Mouse (Mus musculus): ENCODE measurements around the gene Ntrk3. TPM values are rescaled to one million over a fixed set of nuclear protein-coding genes. Genes with fewer than 3 reads are reported as not detected.
A peak's percentile ranks its signal among the peaks of the same experiment; 100 is the strongest.

Gene Ntrk3
- polyA plus RNA-seq, 1 experiment = 6.1 TPM

- Histone ChIP-seq H3K4me3 (replicated peaks; ENCODE audit: extremely low read depth, low read depth, low read length) (no peak overlapping the region), H3K4me1 (ENCODE audit: control insufficient read depth, insufficient read depth, low read length) (peaks cover 4% of the 10 kb centered on the region)
- no peak for TF ChIP-seq CTCF (IDR thresholded peaks at IDR 0.05; ENCODE audit: insufficient read depth, low read length)
- no peak for TF ChIP-seq POLR2A (IDR thresholded peaks at IDR 0.05; ENCODE audit: borderline replicate concordance, extremely low read depth, low read depth, low read length)
- no peak for DNase-seq
- 2% methylated on average over 61 of the region's 66 CpGs for WGBS
Observed at GRCm38 (mm10) chr7:78578461-78579359, 159.1 kb downstream of the Ntrk3 start.

GRCm38 (mm10) chr7:78578111-78578460 is 159.7 kb downstream of the Ntrk3 start:
- TF ChIP-seq POLR2A (IDR thresholded peaks at IDR 0.05; ENCODE audit: borderline replicate concordance, extremely low read depth, low read depth, low read length) (no peak), CTCF (IDR thresholded peaks at IDR 0.05; ENCODE audit: insufficient read depth, low read length) (no peak)
- 2% methylated on average over 17 of the region's 23 CpGs for WGBS

GRCm38 (mm10) chr7:78577462-78578110 is 160.2 kb downstream of the Ntrk3 start:
- Histone ChIP-seq H3K4me1 (ENCODE audit: control insufficient read depth, insufficient read depth, low read length) (peaks cover 4% of the 10 kb centered on the region), H3K4me3 (replicated peaks; ENCODE audit: extremely low read depth, low read depth, low read length) (no peak overlapping the region)
- TF ChIP-seq POLR2A (IDR thresholded peaks at IDR 0.05; ENCODE audit: borderline replicate concordance, extremely low read depth, low read depth, low read length) (no peak), CTCF (IDR thresholded peaks at IDR 0.05; ENCODE audit: insufficient read depth, low read length) (no peak)
- WGBS = under 1% methylated on average over 49 of the region's 49 CpGs
- no peak for DNase-seq

More at GRCm38 (mm10) chr7:78578111-78578460, 159.7 kb downstream of the Ntrk3 start:
- Histone ChIP-seq H3K4me3 (replicated peaks; ENCODE audit: extremely low read depth, low read depth, low read length) (peak overlapping the region; percentile 41), H3K4me1 (ENCODE audit: control insufficient read depth, insufficient read depth, low read length) (peaks cover 4% of the 10 kb centered on the region)
- DNase-seq = no peak

- TF ChIP-seq POLR2A (IDR thresholded peaks at IDR 0.05; ENCODE audit: borderline replicate concordance, extremely low read depth, low read depth, low read length) = no peak
- TF ChIP-seq CTCF (IDR thresholded peaks at IDR 0.05; ENCODE audit: insufficient read depth, low read length) = no peak
- Histone ChIP-seq H3K4me1 (ENCODE audit: control insufficient read depth, insufficient read depth, low read length) (peaks cover 4% of the 10 kb centered on the region), H3K4me3 (replicated peaks; ENCODE audit: extremely low read depth, low read depth, low read length) (no peak overlapping the region)
- 3% methylated on average over 35 of the region's 35 CpGs for WGBS
- DNase-seq = no peak
Observed at GRCm38 (mm10) chr7:78576706-78577461, 160.9 kb downstream of the Ntrk3 start.

- no peak for DNase-seq
- H3K4me1 ChIP-seq (ENCODE audit: control insufficient read depth, insufficient read depth, low read length) = peaks cover 4% of the 10 kb centered on the region
- WGBS = 13% methylated on average over 5 of the region's 5 CpGs
- TF ChIP-seq CTCF (IDR thresholded peaks at IDR 0.05; ENCODE audit: insufficient read depth, low read length) (no peak), POLR2A (IDR thresholded peaks at IDR 0.05; ENCODE audit: borderline replicate concordance, extremely low read depth, low read depth, low read length) (no peak)
- H3K4me3 ChIP-seq (replicated peaks; ENCODE audit: extremely low read depth, low read depth, low read length) = no peak overlapping the region
Observed at GRCm38 (mm10) chr7:78576169-78576568, 161.6 kb downstream of the Ntrk3 start.

GRCm38 (mm10) chr7:78575556-78575955 is 162.3 kb downstream of the Ntrk3 start:
- WGBS = 17% methylated on average over 3 of the region's 3 CpGs
- TF ChIP-seq CTCF (IDR thresholded peaks at IDR 0.05; ENCODE audit: insufficient read depth, low read length) (no peak), POLR2A (IDR thresholded peaks at IDR 0.05; ENCODE audit: borderline replicate concordance, extremely low read depth, low read depth, low read length) (no peak)
- DNase-seq = no peak
- peaks cover 4% of the 10 kb centered on the region for H3K4me1 ChIP-seq (ENCODE audit: control insufficient read depth, insufficient read depth, low read length)
- H3K4me3 ChIP-seq (replicated peaks; ENCODE audit: extremely low read depth, low read depth, low read length) = no peak overlapping the region

- no peak overlapping the region for H3K4me3 ChIP-seq (replicated peaks; ENCODE audit: extremely low read depth, low read depth, low read length)
- DNase-seq = no peak
- no peak for TF ChIP-seq POLR2A (IDR thresholded peaks at IDR 0.05; ENCODE audit: borderline replicate concordance, extremely low read depth, low read depth, low read length)
- no peak for TF ChIP-seq CTCF (IDR thresholded peaks at IDR 0.05; ENCODE audit: insufficient read depth, low read length)
- H3K4me1 ChIP-seq (ENCODE audit: control insufficient read depth, insufficient read depth, low read length) = 0 out of 2 replicates have a peak, but pooled peaks cover 3% of the 10 kb centered on the region
- 58% methylated on average over 2 of the region's 2 CpGs for WGBS
Observed at GRCm38 (mm10) chr7:78571196-78571595, 166.6 kb downstream of the Ntrk3 start.

- no peak for DNase-seq
- no peak overlapping the region for H3K4me3 ChIP-seq (replicated peaks; ENCODE audit: extremely low read depth, low read depth, low read length)
- 0 out of 2 replicates have a peak, but pooled peaks cover 3% of the 10 kb centered on the region for H3K4me1 ChIP-seq (ENCODE audit: control insufficient read depth, insufficient read depth, low read length)
- TF ChIP-seq CTCF (IDR thresholded peaks at IDR 0.05; ENCODE audit: insufficient read depth, low read length) (no peak), POLR2A (IDR thresholded peaks at IDR 0.05; ENCODE audit: borderline replicate concordance, extremely low read depth, low read depth, low read length) (no peak)
- WGBS = 16% methylated on average over 5 of the region's 5 CpGs
Observed at GRCm38 (mm10) chr7:78569255-78569618, 168.6 kb downstream of the Ntrk3 start.

Data from lung, adult 2 months (tissue).